Mouse (Mus musculus) heart, postnatal 0 days (tissue): ENCODE measurements at regions not wholly inside any gene's neighbourhood (a gene's known extent, or its start where the extent isn't known, plus 50 kb on each side); places are given as distances from the start of the nearest gene placed in this dataset.

ENCODE experiments used
- CTCF ChIP-seq: IDR thresholded peaks from 2 replicates; pipeline ENCODE4 v1.5.1; 2016; ENCODE audit warnings: antibody characterized with exemption, control low read depth, low read depth
- EP300 ChIP-seq: IDR thresholded peaks from 2 replicates; pipeline ENCODE4 v1.6.1; 2016; ENCODE audit warnings: antibody characterized with exemption, low read depth

GRCm38 (mm10) chr2:179200495-179200894, 241.7 kb upstream of the Cdh4 start:
- TF ChIP-seq CTCF (no peak), EP300 (no peak)
